Comparison of ENCODE assay signal across 14 mouse cellular contexts in the genomic region with DNA sequence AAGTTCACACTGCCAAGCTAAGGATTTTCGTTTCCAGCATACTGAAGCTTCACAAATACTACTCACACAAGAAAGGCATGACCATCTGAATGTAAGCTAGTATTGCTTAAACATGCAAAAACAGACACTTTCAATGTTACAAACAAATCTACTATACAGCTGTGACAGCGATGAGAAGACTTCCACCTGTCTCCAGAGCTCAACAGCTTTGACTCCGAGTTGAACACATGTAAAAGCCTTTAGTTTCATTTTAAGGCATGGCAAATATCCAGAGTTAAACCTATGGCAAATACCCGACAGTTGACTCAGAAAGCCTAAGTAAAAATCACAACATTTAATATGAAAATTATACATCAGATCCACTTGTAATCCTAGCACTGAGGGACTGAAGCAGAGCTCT. TPM values are rescaled to one million over a fixed set of nuclear protein-coding genes. Genes with fewer than 3 reads are reported as not detected.
"Had no signal": no experiment of that assay in that cellular context is flagged by ENCODE, and none has a peak within 500 bp of the region (broad histone marks: within the 10 kb centered on the region; RNA-seq: fewer than 3 reads in every experiment).

No protein-coding gene starts in this region.

- H3K4me1 ChIP-seq: limb, embryonic 13.5 days; liver, embryonic 13.5 days; midbrain, embryonic 15.5 days; stomach, embryonic 15.5 days had no signal

- H3K9ac ChIP-seq: limb, embryonic 13.5 days; liver, embryonic 13.5 days; liver, postnatal 0 days; lung, embryonic 15.5 days; midbrain, embryonic 15.5 days; stomach, embryonic 15.5 days had no signal

- H3K27ac ChIP-seq: limb, embryonic 13.5 days; liver, embryonic 13.5 days; lung, embryonic 15.5 days; macrophage; midbrain, embryonic 15.5 days; stomach, embryonic 15.5 days had no signal

- H3K4me3 ChIP-seq: limb, embryonic 13.5 days; liver, embryonic 13.5 days; lung, embryonic 15.5 days; megakaryocyte, embryonic 14.5 days; midbrain, embryonic 15.5 days; stomach, embryonic 15.5 days had no signal

- H3K4me2 ChIP-seq: limb, embryonic 13.5 days; liver, embryonic 13.5 days; lung, embryonic 15.5 days; midbrain, embryonic 11.5 days; midbrain, embryonic 15.5 days; stomach, embryonic 15.5 days had no signal

- DNase-seq: right cerebral cortex, postnatal 14 days had no signal

- ATAC-seq: liver, postnatal 0 days; midbrain, embryonic 15.5 days had no signal

- H3K9me3 ChIP-seq: limb, embryonic 13.5 days; liver, embryonic 13.5 days; lung, embryonic 15.5 days; megakaryocyte, embryonic 14.5 days; midbrain, embryonic 15.5 days; stomach, embryonic 15.5 days had no signal

- H3K27me3 ChIP-seq: limb, embryonic 13.5 days; liver, embryonic 13.5 days; lung, embryonic 15.5 days; megakaryocyte, embryonic 14.5 days; midbrain, embryonic 15.5 days; stomach, embryonic 15.5 days had no signal

RNA-seq across cellular contexts. Expression of a gene that starts 44.7 kb away (rescaled TPM):
- total RNA-seq: layer of hippocampus, postnatal 10 days; left cerebral cortex, postnatal 36 days; monocyte, adult 5-6 weeks had no signal
- polyA plus RNA-seq: limb, embryonic 13.5 days; macrophage; midbrain, embryonic 11.5 days; neural tube, embryonic 14.5 days; stomach, embryonic 15.5 days had no signal
